Mouse (Mus musculus) CH12.LX (cell line): ENCODE results near the gene Gm49673.
"Not testable (repeated sequence)": the region's sequence is repeated elsewhere in the genome, so short reads cannot be mapped to it uniquely, and the experiment has no call there.

Experiments used
- CTCF ChIP-seq, 2 experiments: IDR thresholded peaks in 1 of 2; conservative IDR thresholded peaks in 1 of 2; 2 replicates each; pipeline ENCODE4 v1.5.1; 2011 to 2012; ENCODE audit warnings: low read depth in 2 of 2, low read length in 2 of 2, improper control_type of control experiment in 1 of 2, inconsistent platforms in 1 of 2, mild to moderate bottlenecking in 1 of 2, moderate library complexity in 1 of 2
- ELF1 ChIP-seq: IDR thresholded peaks from 2 replicates; pipeline ENCODE4 v1.6.1; 2014; ENCODE audit warnings: low read depth, mild to moderate bottlenecking, inconsistent platforms, low read length, improper control_type of control experiment
- MAX ChIP-seq: IDR thresholded peaks from 2 replicates; pipeline ENCODE4 v1.6.1; 2011; ENCODE audit warnings: low read length, improper control_type of control experiment
- NRF1 ChIP-seq: IDR thresholded peaks from 2 replicates; pipeline ENCODE4 v1.6.1; 2014; ENCODE audit warnings: low read depth, mild to moderate bottlenecking, inconsistent platforms, low read length, improper control_type of control experiment, moderate library complexity
- POLR2A ChIP-seq: IDR thresholded peaks from 2 replicates; pipeline ENCODE4 v1.6.1; 2011; ENCODE audit warnings: low read depth, mild to moderate bottlenecking, improper control_type of control experiment, low read length
- TCF12 ChIP-seq: IDR thresholded peaks from 2 replicates; pipeline ENCODE4 v1.6.1; 2014; ENCODE audit warnings: low read depth, mild to moderate bottlenecking, inconsistent platforms, low read length, improper control_type of control experiment

GRCm38 (mm10) chr17:8039916-8040635 lies 107.5 kb downstream of the Gm49673 start:
- not testable (repeated sequence) for TF ChIP-seq TCF12; CTCF (conservative IDR thresholded peaks at IDR 0.05 in 1 of 2, IDR thresholded peaks at IDR 0.05 in 1 of 2; ENCODE audit: low read depth in 2 of 2, low read length in 2 of 2); POLR2A; ELF1; MAX; NRF1
